Mouse (Mus musculus) lung, embryonic 15.5 days (tissue): ENCODE results near the gene Adgrg6. TPM values are rescaled to one million over a fixed set of nuclear protein-coding genes. Genes with fewer than 3 reads are reported as not detected.

Experiments
- ATAC-seq: fragments of 200-750 bp; cut with Nextera tagmentation; 2 replicates; pipeline ENCODE4 v1.8.0; 2017; ENCODE audit warnings: moderate number of reproducible peaks, borderline replicate concordance; ENCODE audit not compliant: low FRiP score, low TSS enrichment; ENCODE audit errors: extremely low read depth
- H3K27ac ChIP-seq: fragments of 300-500 bp; sonication (generic); 2 replicates; pipeline ENCODE4 v1.5.1; 2015; ENCODE audit warnings: moderate library complexity, mild to moderate bottlenecking, inconsistent platforms
- H3K27me3 ChIP-seq: fragments of 300-500 bp; sonication (generic); 2 replicates; pipeline ENCODE4 v1.6.1; 2015; ENCODE audit warnings: inconsistent platforms
- H3K36me3 ChIP-seq: fragments of 300-500 bp; sonication (generic); 2 replicates; pipeline ENCODE4 v1.6.1; 2015; ENCODE audit warnings: inconsistent platforms
- H3K4me1 ChIP-seq: fragments of 300-500 bp; sonication (generic); 2 replicates; pipeline ENCODE4 v1.6.1; 2015; ENCODE audit warnings: inconsistent platforms
- H3K4me2 ChIP-seq: fragments of 300-500 bp; sonication (generic); 2 replicates; pipeline ENCODE4 v1.6.1; 2015; ENCODE audit warnings: inconsistent platforms, mild to moderate bottlenecking, moderate library complexity
- H3K4me3 ChIP-seq: fragments of 300-500 bp; sonication (generic); 2 replicates; pipeline ENCODE4 v1.5.1; 2015; ENCODE audit warnings: mild to moderate bottlenecking, inconsistent platforms
- H3K9ac ChIP-seq: fragments of 300-500 bp; sonication (generic); 2 replicates; pipeline ENCODE4 v1.6.1; 2015; ENCODE audit warnings: inconsistent platforms
- H3K9me3 ChIP-seq: fragments of 300-500 bp; sonication (generic); 2 replicates; pipeline ENCODE4 v1.6.1; 2016; ENCODE audit warnings: inconsistent platforms
- WGBS: fragments of 180-500 bp; shearing (Covaris S2); methylation state at CpG from one replicate; pipeline ENCODE4 v1.1.7; 2015; 5-methylcytosine and 5-hydroxymethylcytosine counted together
- polyA plus RNA-seq: library from polyadenylated mRNA; unstranded; fragments of >200 nt; fragmentation: Nextera tagmentation; extraction: Ambion mirVana; gene quantifications from 2 replicates; pipeline ENCODE4 v1.2.1, GENCODE M21; 2015

The Adgrg6 gene
- polyA plus RNA-seq, 1 experiment from 2014 or later: 23.7 TPM

GRCm38 (mm10) chr10:14482483-14482882 lies 63.0 kb downstream of the Adgrg6 start:
- Histone ChIP-seq H3K9me3 (no peaks in the 10 kb centered on the region), H3K9ac (no peak overlapping the region), H3K27me3 (no peaks in the 10 kb centered on the region), H3K4me2 (no peak overlapping the region), H3K36me3 (no peaks in the 10 kb centered on the region), H3K4me1 (no peaks in the 10 kb centered on the region), H3K4me3 (no peak overlapping the region), H3K27ac (no peak overlapping the region)
- 44% methylated on average over 5 of the region's 5 CpGs for WGBS
- no peak for ATAC-seq

DNA sequence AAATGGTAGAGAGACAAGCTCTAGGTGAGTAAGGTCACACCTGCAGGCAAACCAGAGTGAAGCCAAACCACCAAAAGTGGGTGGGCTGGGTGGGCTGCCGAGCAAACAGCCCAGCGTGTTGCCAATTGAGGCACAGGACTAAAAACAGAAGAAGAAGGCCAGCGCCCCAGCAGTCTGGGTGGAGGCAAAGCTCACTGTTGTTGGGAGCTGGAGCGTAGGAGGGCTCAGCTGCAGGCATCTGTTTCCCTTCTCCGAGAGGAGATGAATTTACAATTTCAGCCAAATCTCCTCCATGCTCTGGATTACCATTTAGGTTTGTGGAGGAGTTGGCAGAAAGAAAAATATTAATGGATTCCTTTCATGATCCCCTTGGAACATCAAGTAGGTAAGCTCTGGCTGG lies 64.5 kb downstream of the Adgrg6 start:
- no peak overlapping the region for H3K27ac ChIP-seq
- no peak overlapping the region for H3K4me3 ChIP-seq
- no peak for ATAC-seq
- no peak overlapping the region for H3K9ac ChIP-seq
- no peak overlapping the region for H3K4me2 ChIP-seq
- no peaks in the 10 kb centered on the region for H3K36me3 ChIP-seq
- no peaks in the 10 kb centered on the region for H3K27me3 ChIP-seq
- H3K4me1 ChIP-seq: no peaks in the 10 kb centered on the region
- no peaks in the 10 kb centered on the region for H3K9me3 ChIP-seq
- WGBS: 62% methylated on average over 5 of the region's 5 CpGs

- Histone ChIP-seq H3K4me3 (no peak overlapping the region), H3K27me3 (no peaks in the 10 kb centered on the region), H3K4me2 (no peak overlapping the region), H3K4me1 (peaks cover 16% of the 10 kb centered on the region; the same call in 1 of the 2 replicates), H3K9me3 (no peaks in the 10 kb centered on the region), H3K9ac (no peak overlapping the region), H3K36me3 (no peaks in the 10 kb centered on the region), H3K27ac (no peak overlapping the region)
- 74% methylated on average over 1 of the region's 1 CpGs for WGBS
- ATAC-seq: no peak
Measured at GRCm38 (mm10) chr10:14476393-14476792, 69.1 kb downstream of the Adgrg6 start.

- Histone ChIP-seq H3K27ac (peak overlapping the region; percentile 49), H3K36me3 (no peaks in the 10 kb centered on the region), H3K9me3 (no peaks in the 10 kb centered on the region), H3K9ac (no peak overlapping the region), H3K4me2 (no peak overlapping the region), H3K27me3 (no peaks in the 10 kb centered on the region), H3K4me1 (peaks cover 20% of the 10 kb centered on the region; the same call in 1 of the 2 replicates), H3K4me3 (no peak overlapping the region)
- no peak for ATAC-seq
- WGBS: 88% methylated on average over 2 of the region's 2 CpGs
Measured at GRCm38 (mm10) chr10:14475641-14476040, 69.8 kb downstream of the Adgrg6 start.

GRCm38 (mm10) chr10:14474541-14475305 lies 70.7 kb downstream of the Adgrg6 start:
- no peak overlapping the region for H3K4me3 ChIP-seq
- WGBS: 32% methylated on average over 8 of the region's 8 CpGs
- no peaks in the 10 kb centered on the region for H3K9me3 ChIP-seq
- no peaks in the 10 kb centered on the region for H3K27me3 ChIP-seq
- peak overlapping the region; percentile 49 for H3K27ac ChIP-seq
- H3K36me3 ChIP-seq: no peaks in the 10 kb centered on the region
- no peak overlapping the region for H3K9ac ChIP-seq
- ATAC-seq: peak; percentile 90
- H3K4me1 ChIP-seq: peaks cover 20% of the 10 kb centered on the region; the same call in 1 of the 2 replicates
- H3K4me2 ChIP-seq: no peak overlapping the region

- Histone ChIP-seq H3K4me1 (peaks cover 25% of the 10 kb centered on the region), H3K9me3 (no peaks in the 10 kb centered on the region), H3K9ac (no peak overlapping the region), H3K4me2 (no peak overlapping the region), H3K36me3 (no peaks in the 10 kb centered on the region), H3K27me3 (no peaks in the 10 kb centered on the region), H3K27ac (peak overlapping the region; percentile 22), H3K4me3 (no peak overlapping the region)
- 35% methylated on average over 5 of the region's 5 CpGs for WGBS
- ATAC-seq: peak; percentile 60
Measured at GRCm38 (mm10) chr10:14471039-14471550, 74.4 kb downstream of the Adgrg6 start.

GRCm38 (mm10) chr10:14468623-14469022 lies 76.8 kb downstream of the Adgrg6 start:
- 54% methylated on average over 10 of the region's 10 CpGs for WGBS
- H3K4me1 ChIP-seq: peaks cover 18% of the 10 kb centered on the region
- no peaks in the 10 kb centered on the region for H3K27me3 ChIP-seq
- H3K27ac ChIP-seq: peak overlapping the region; percentile 26
- H3K4me3 ChIP-seq: no peak overlapping the region
- ATAC-seq: peak; percentile 48; the same call in 1 of the 2 replicates
- no peaks in the 10 kb centered on the region for H3K9me3 ChIP-seq
- no peak overlapping the region for H3K4me2 ChIP-seq
- H3K9ac ChIP-seq: no peak overlapping the region
- no peaks in the 10 kb centered on the region for H3K36me3 ChIP-seq

GRCm38 (mm10) chr10:14463796-14464511 lies 81.5 kb downstream of the Adgrg6 start:
- Histone ChIP-seq H3K4me2 (no peak overlapping the region), H3K9ac (no peak overlapping the region), H3K36me3 (0 out of 2 replicates have a peak, but pooled peaks cover 2% of the 10 kb centered on the region), H3K9me3 (no peaks in the 10 kb centered on the region), H3K27me3 (no peaks in the 10 kb centered on the region), H3K4me1 (peaks cover 26% of the 10 kb centered on the region), H3K27ac (peak overlapping the region; percentile 16), H3K4me3 (no peak overlapping the region)
- ATAC-seq: peak; percentile 32; the same call in 1 of the 2 replicates
- WGBS: 42% methylated on average over 4 of the region's 4 CpGs

DNA sequence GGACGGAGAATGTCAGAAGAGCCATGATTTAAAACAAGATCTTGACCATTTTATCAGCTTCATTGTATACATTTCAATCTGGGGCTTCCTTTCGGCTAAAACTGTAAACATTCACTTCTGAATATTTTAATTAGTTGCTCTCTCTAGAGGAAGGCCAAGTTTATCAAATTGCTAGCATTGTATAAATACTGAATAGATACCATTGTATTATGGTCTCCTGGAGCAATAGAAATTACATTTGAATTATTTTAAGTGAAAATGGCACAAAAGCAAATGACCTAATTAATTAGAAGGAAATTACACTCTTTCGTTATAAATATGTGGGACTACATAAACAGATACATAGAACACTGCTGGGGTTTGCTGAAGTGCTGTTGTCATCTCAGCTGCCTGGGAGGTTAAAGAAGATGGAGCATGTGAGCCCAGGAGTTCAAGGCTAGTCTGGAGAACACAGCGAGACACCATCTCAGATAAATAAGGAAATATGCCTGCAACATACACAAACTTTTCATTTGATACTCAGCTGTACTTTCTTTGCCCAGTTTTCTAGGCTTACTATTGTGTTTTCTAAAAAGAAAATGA lies 84.4 kb downstream of the Adgrg6 start:
- no peak overlapping the region for H3K9ac ChIP-seq
- H3K4me2 ChIP-seq: no peak overlapping the region
- no peak overlapping the region for H3K4me3 ChIP-seq
- 0 out of 2 replicates have a peak, but pooled peaks cover 3% of the 10 kb centered on the region for H3K36me3 ChIP-seq
- no peaks in the 10 kb centered on the region for H3K9me3 ChIP-seq
- ATAC-seq: peak; percentile 60; the same call in 1 of the 2 replicates
- peak overlapping the region; percentile 76 for H3K27ac ChIP-seq
- peaks cover 21% of the 10 kb centered on the region for H3K4me1 ChIP-seq
- WGBS: 33% methylated on average over 4 of the region's 4 CpGs
- no peaks in the 10 kb centered on the region for H3K27me3 ChIP-seq

GRCm38 (mm10) chr10:14460252-14460932 lies 85.1 kb downstream of the Adgrg6 start:
- Histone ChIP-seq H3K4me3 (no peak overlapping the region), H3K27me3 (no peaks in the 10 kb centered on the region), H3K4me1 (peaks cover 21% of the 10 kb centered on the region), H3K9me3 (no peaks in the 10 kb centered on the region), H3K27ac (peak overlapping the region; percentile 76), H3K36me3 (0 out of 2 replicates have a peak, but pooled peaks cover 3% of the 10 kb centered on the region), H3K4me2 (no peak overlapping the region), H3K9ac (no peak overlapping the region)
- peak; percentile 80 for ATAC-seq
- 47% methylated on average over 5 of the region's 5 CpGs for WGBS

DNA sequence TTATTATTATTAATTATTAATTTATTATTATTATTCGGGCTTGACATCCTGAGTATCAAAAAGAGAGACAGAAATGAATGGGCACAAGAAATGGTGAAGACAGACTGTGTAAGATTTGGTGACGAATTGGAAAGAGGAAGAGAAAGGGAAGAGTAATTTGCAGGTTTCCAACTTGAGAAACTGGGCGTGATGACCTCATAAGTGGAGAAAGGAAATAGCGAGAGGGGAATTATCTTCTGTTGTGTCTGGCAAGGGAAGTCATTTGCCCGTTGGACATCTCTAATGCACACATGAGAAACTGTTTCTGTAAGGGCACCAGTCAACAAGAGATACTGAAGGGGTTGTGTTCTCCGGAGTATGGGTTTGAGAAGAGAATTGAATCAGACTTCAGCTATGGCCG lies 85.6 kb downstream of the Adgrg6 start:
- Histone ChIP-seq H3K27ac (peak overlapping the region; percentile 76; the same call in 1 of the 2 replicates), H3K4me3 (no peak overlapping the region), H3K36me3 (0 out of 2 replicates have a peak, but pooled peaks cover 3% of the 10 kb centered on the region), H3K4me1 (peaks cover 21% of the 10 kb centered on the region), H3K4me2 (no peak overlapping the region), H3K9me3 (no peaks in the 10 kb centered on the region), H3K27me3 (no peaks in the 10 kb centered on the region), H3K9ac (no peak overlapping the region)
- 79% methylated on average over 7 of the region's 7 CpGs for WGBS
- no peak for ATAC-seq
